Mouse (Mus musculus): Measurements from ENCODE around the gene Rassf3.

DNA sequence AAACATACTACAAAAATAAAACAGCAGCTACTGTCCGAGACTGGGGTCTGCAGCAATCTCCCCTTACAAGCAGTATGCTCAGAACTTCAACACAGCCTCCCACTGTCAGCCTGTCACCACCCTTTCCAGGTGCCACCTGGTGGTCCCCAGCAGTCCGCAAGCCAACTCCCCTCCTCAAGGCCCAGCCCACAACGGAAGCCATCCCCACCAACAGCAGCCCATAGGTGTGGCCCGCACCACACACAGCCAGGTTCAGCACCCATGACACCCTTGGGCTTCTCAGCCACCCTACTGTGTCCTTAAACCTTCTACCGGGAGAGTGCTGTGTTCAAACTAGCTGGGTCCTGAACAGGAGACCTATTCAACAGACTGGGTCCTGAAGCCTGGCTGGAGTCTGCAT, 51.1 kb downstream of the Rassf3 start:
- TF ChIP-seq CTCF (conservative IDR thresholded peaks at IDR 0.05 in 1 of 2, IDR thresholded peaks at IDR 0.05 in 1 of 2; ENCODE audit: low read depth in 2 of 2, low read length in 2 of 2) (no peak), TCF12 (IDR thresholded peaks at IDR 0.05; ENCODE audit: low read depth, low read length) (no peak), POLR2A (IDR thresholded peaks at IDR 0.05; ENCODE audit: low read depth, low read length) (no peak), HCFC1 (IDR thresholded peaks at IDR 0.05; ENCODE audit: low read depth, low read length) (no peak), EP300 (IDR thresholded peaks at IDR 0.05; ENCODE audit: low read length) (no peak), E2F4 (IDR thresholded peaks at IDR 0.05; ENCODE audit: insufficient replicate concordance, low read depth, low read length) (no peak), TBP (conservative IDR thresholded peaks at IDR 0.05; ENCODE audit: low read depth, low read length) (no peak), CHD2 (IDR thresholded peaks at IDR 0.05; ENCODE audit: low read length) (no peak), SMC3 (IDR thresholded peaks at IDR 0.05; ENCODE audit: low read depth, low read length) (no peak), MAZ (IDR thresholded peaks at IDR 0.05; ENCODE audit: low read depth, low read length) (no peak), ZNF384 (IDR thresholded peaks at IDR 0.05; ENCODE audit: low read depth, low read length) (no peak), CHD1 (IDR thresholded peaks at IDR 0.05; ENCODE audit: low read depth, low read length) (no peak), USF1 (IDR thresholded peaks at IDR 0.05; ENCODE audit: low read depth, low read length) (no peak), ZKSCAN1 (IDR thresholded peaks at IDR 0.05; ENCODE audit: borderline replicate concordance, low read depth, low read length) (no peak)

Data from CH12.LX (cell line).